Mouse (Mus musculus) testis, adult 2 months (tissue): ENCODE data around the gene Zfp759.

Experiments used
- CTCF ChIP-seq: fragments of 200-500 bp; IDR thresholded peaks from 2 replicates; pipeline ENCODE4 v1.5.1; 2012; ENCODE audit warnings: low read depth, mild to moderate bottlenecking, inconsistent platforms, low read length, moderate library complexity; ENCODE audit not compliant: control insufficient read depth, insufficient read depth, insufficient replicate concordance
- POLR2A ChIP-seq: fragments of 200-500 bp; IDR thresholded peaks from 2 replicates; pipeline ENCODE4 v1.6.1; 2012; ENCODE audit warnings: low read depth, mild to moderate bottlenecking, inconsistent platforms, low read length, moderate library complexity; ENCODE audit not compliant: control insufficient read depth

- no peak for TF ChIP-seq CTCF
- no peak for TF ChIP-seq POLR2A
Measured at GRCm38 (mm10) chr13:67108821-67109206, 12.6 kb upstream of the Zfp759 start.
